Mouse (Mus musculus) liver, postnatal 0 days (tissue): ENCODE measurements around the gene U2af2. TPM values are rescaled to one million over a fixed set of nuclear protein-coding genes. Genes with fewer than 3 reads are reported as not detected.

ENCODE experiments used
- ATAC-seq: fragments of 200-750 bp; cut with Nextera tagmentation; 2 replicates; pipeline ENCODE4 v1.8.0; 2017; ENCODE audit warnings: mild to moderate bottlenecking, moderate library complexity
- DNase-seq: peaks from one replicate; pipeline ENCODE4 v3.0.0-alpha.2; 2016
- H3K27ac ChIP-seq: fragments of 300-500 bp; sonication (generic); 2 replicates; pipeline ENCODE4 v1.5.1; 2014; ENCODE audit warnings: antibody characterized with exemption, moderate library complexity, mild to moderate bottlenecking, low read depth
- H3K27me3 ChIP-seq: fragments of 300-500 bp; sonication (generic); 2 replicates; pipeline ENCODE4 v1.6.1; 2014; ENCODE audit warnings: low read length, control low read depth, mixed read lengths; ENCODE audit not compliant: insufficient read depth
- H3K36me3 ChIP-seq: fragments of 300-500 bp; sonication (generic); replicated peaks from 2 replicates; pipeline ENCODE4 v1.6.1; 2014; ENCODE audit warnings: mild to moderate bottlenecking, control low read depth, low read length, moderate library complexity, mixed read lengths; ENCODE audit not compliant: insufficient read depth
- H3K4me1 ChIP-seq: fragments of 300-500 bp; sonication (generic); 2 replicates; pipeline ENCODE4 v1.6.1; 2014; ENCODE audit warnings: antibody characterized with exemption, mild to moderate bottlenecking, control low read depth; ENCODE audit not compliant: insufficient read depth
- H3K4me2 ChIP-seq: fragments of 300-500 bp; sonication (generic); 2 replicates; pipeline ENCODE4 v1.6.1; 2014; ENCODE audit warnings: low read depth, mild to moderate bottlenecking, low read length, moderate library complexity, mixed read lengths
- H3K4me3 ChIP-seq: fragments of 300-500 bp; sonication (generic); 2 replicates; pipeline ENCODE4 v1.5.1; 2014; ENCODE audit warnings: low read depth, low read length
- H3K9ac ChIP-seq: fragments of 300-500 bp; sonication (generic); replicated peaks from 2 replicates; pipeline ENCODE4 v1.6.1; 2014; ENCODE audit warnings: mild to moderate bottlenecking, moderate library complexity
- H3K9me3 ChIP-seq: fragments of 300-500 bp; sonication (generic); 2 replicates; pipeline ENCODE4 v1.6.1; 2016; ENCODE audit warnings: mild to moderate bottlenecking, control low read depth, low read length, mixed read lengths
- CTCF ChIP-seq: sonication (generic); IDR thresholded peaks from 2 replicates; pipeline ENCODE4 v1.5.1; 2016; ENCODE audit warnings: antibody characterized with exemption, low read depth
- EP300 ChIP-seq: IDR thresholded peaks from 2 replicates; pipeline ENCODE4 v1.6.1; 2016; ENCODE audit warnings: antibody characterized with exemption, low read depth, mild to moderate bottlenecking
- WGBS: fragments of 180-500 bp; shearing (Covaris S2); extraction: QIAGEN DNeasy Blood & Tissue Kit; methylation state at CpG from one replicate; pipeline ENCODE4 v1.1.7; 2014; ENCODE audit not compliant: insufficient replicate concordance; 5-methylcytosine and 5-hydroxymethylcytosine counted together
- polyA plus RNA-seq: library from polyadenylated mRNA; unstranded; fragments of >200 nt; fragmentation: Nextera tagmentation; extraction: Ambion mirVana; gene quantifications from 2 replicates; pipeline ENCODE4 v1.2.1, GENCODE M21; 2015

The U2af2 gene
- polyA plus RNA-seq, 1 experiment from 2014 or later = 36.8 TPM

- Histone ChIP-seq H3K4me3 (peak overlapping the region; percentile 99), H3K36me3 (peaks cover 21% of the 10 kb centered on the region), H3K9ac (peak overlapping the region; percentile 99), H3K27me3 (no peaks in the 10 kb centered on the region), H3K9me3 (no peaks in the 10 kb centered on the region), H3K27ac (peak overlapping the region; percentile 99), H3K4me1 (peaks cover 6% of the 10 kb centered on the region; the same call in 1 of the 2 replicates), H3K4me2 (peak overlapping the region; percentile 90)
- DNase-seq (no peak), ATAC-seq (no peak)
- WGBS = 44% methylated on average over 5 of the region's 5 CpGs
- TF ChIP-seq CTCF (no peak), EP300 (0 out of 2 replicates have a peak, but pooled peaks have one; percentile 8)
These were observed 40.7 kb upstream of the U2af2 start for GRCm38 (mm10) chr7:5021197-5021596.

- Histone ChIP-seq H3K4me3 (no peak overlapping the region), H3K4me1 (no peaks in the 10 kb centered on the region), H3K36me3 (peaks cover 50% of the 10 kb centered on the region), H3K27ac (no peak overlapping the region), H3K9ac (no peak overlapping the region), H3K4me2 (no peak overlapping the region), H3K27me3 (no peaks in the 10 kb centered on the region), H3K9me3 (peaks cover 29% of the 10 kb centered on the region)
- ATAC-seq (no peak), DNase-seq (no peak)
- 95% methylated on average over 22 of the region's 22 CpGs for WGBS
- no peak for TF ChIP-seq EP300
- no peak for TF ChIP-seq CTCF
These were observed 32.4 kb upstream of the U2af2 start for GRCm38 (mm10) chr7:5029543-5029942.

- H3K9me3 ChIP-seq = peaks cover 29% of the 10 kb centered on the region
- peaks cover 50% of the 10 kb centered on the region for H3K36me3 ChIP-seq
- TF ChIP-seq EP300 = no peak
- H3K27me3 ChIP-seq = no peaks in the 10 kb centered on the region
- no peak for ATAC-seq
- no peak overlapping the region for H3K9ac ChIP-seq
- 90% methylated on average over 21 of the region's 21 CpGs for WGBS
- no peak overlapping the region for H3K4me3 ChIP-seq
- no peak for DNase-seq
- H3K27ac ChIP-seq = no peak overlapping the region
- H3K4me1 ChIP-seq = no peaks in the 10 kb centered on the region
- H3K4me2 ChIP-seq = no peak overlapping the region
These were observed 32.0 kb upstream of the U2af2 start for GRCm38 (mm10) chr7:5029946-5030345.

- H3K4me2 ChIP-seq = no peak overlapping the region
- DNase-seq = no peak
- no peak overlapping the region for H3K4me3 ChIP-seq
- H3K27ac ChIP-seq = no peak overlapping the region
- no peaks in the 10 kb centered on the region for H3K27me3 ChIP-seq
- H3K4me1 ChIP-seq = no peaks in the 10 kb centered on the region
- no peak for TF ChIP-seq CTCF
- no peak for TF ChIP-seq EP300
- H3K36me3 ChIP-seq = peaks cover 50% of the 10 kb centered on the region
- 93% methylated on average over 57 of the region's 63 CpGs for WGBS
- peaks cover 29% of the 10 kb centered on the region for H3K9me3 ChIP-seq
- H3K9ac ChIP-seq = no peak overlapping the region
- no peak for ATAC-seq
These were observed 31.2 kb upstream of the U2af2 start for GRCm38 (mm10) chr7:5030554-5031275.

GRCm38 (mm10) chr7:5031496-5031895, 30.4 kb upstream of the U2af2 start:
- Histone ChIP-seq H3K9me3 (peaks cover 29% of the 10 kb centered on the region), H3K9ac (no peak overlapping the region), H3K27me3 (no peaks in the 10 kb centered on the region), H3K4me3 (no peak overlapping the region), H3K4me1 (no peaks in the 10 kb centered on the region), H3K36me3 (peaks cover 50% of the 10 kb centered on the region), H3K4me2 (no peak overlapping the region), H3K27ac (no peak overlapping the region)
- WGBS = 90% methylated on average over 46 of the region's 46 CpGs
- ATAC-seq (no peak), DNase-seq (no peak)
- TF ChIP-seq EP300 = no peak
- no peak for TF ChIP-seq CTCF

GRCm38 (mm10) chr7:5033818-5034217, 28.1 kb upstream of the U2af2 start, which contains the start of gene 4632433K11Rik:
Gene 4632433K11Rik (plus strand): TSS chr7:5034118.
- peaks cover 12% of the 10 kb centered on the region for H3K4me1 ChIP-seq
- no peaks in the 10 kb centered on the region for H3K27me3 ChIP-seq
- peaks cover 29% of the 10 kb centered on the region for H3K9me3 ChIP-seq
- TF ChIP-seq EP300 (no peak), CTCF (no peak)
- H3K9ac ChIP-seq = no peak within 1 kb of the TSS
- no peak within 1 kb of the TSS for H3K27ac ChIP-seq
- ATAC-seq (no peak), DNase-seq (no peak)
- H3K36me3 ChIP-seq = peaks cover 41% of the 10 kb centered on the region
- no peak within 1 kb of the TSS for H3K4me2 ChIP-seq
- no peak within 1 kb of the TSS for H3K4me3 ChIP-seq
- 75% methylated on average over 3 of the region's 3 CpGs for WGBS
